Mouse (Mus musculus): ENCODE results near the gene Cacnb1. TPM values are rescaled to one million over a fixed set of nuclear protein-coding genes. Genes with fewer than 3 reads are reported as not detected.

The Cacnb1 gene
- polyA plus RNA-seq, 1 experiment from 2014 or later, result 3.5 TPM

- Histone ChIP-seq H3K9ac (replicated peaks; ENCODE audit: low read depth) (no peak overlapping the region), H3K9me3 (ENCODE audit: low read length) (no peaks in the 10 kb centered on the region), H3K4me3 (ENCODE audit: low read depth, low read length) (no peak overlapping the region), H3K36me3 (ENCODE audit: insufficient read depth, low read length) (no peaks in the 10 kb centered on the region), H3K4me1 (ENCODE audit: insufficient read depth, low read depth, low read length) (no peaks in the 10 kb centered on the region), H3K27ac (ENCODE audit: low read length) (no peak overlapping the region), H3K27me3 (replicated peaks; ENCODE audit: insufficient read depth, low read length) (no peaks in the 10 kb centered on the region), H3K4me2 (replicated peaks; ENCODE audit: low read depth, low read length) (no peak overlapping the region)
- DNase-seq (ENCODE audit: low spot score) (no peak), ATAC-seq (peak; percentile 30; the same call in 1 of the 2 replicates)
- no peak for TF ChIP-seq EP300 (IDR thresholded peaks at IDR 0.05)
- peak; percentile 69 for TF ChIP-seq CTCF (IDR thresholded peaks at IDR 0.05)
- WGBS, result 84% methylated on average over 1 of the region's 1 CpGs
Observed at GRCm38 (mm10) chr11:97960907-97961306, 61.9 kb downstream of the Cacnb1 start.

DNA sequence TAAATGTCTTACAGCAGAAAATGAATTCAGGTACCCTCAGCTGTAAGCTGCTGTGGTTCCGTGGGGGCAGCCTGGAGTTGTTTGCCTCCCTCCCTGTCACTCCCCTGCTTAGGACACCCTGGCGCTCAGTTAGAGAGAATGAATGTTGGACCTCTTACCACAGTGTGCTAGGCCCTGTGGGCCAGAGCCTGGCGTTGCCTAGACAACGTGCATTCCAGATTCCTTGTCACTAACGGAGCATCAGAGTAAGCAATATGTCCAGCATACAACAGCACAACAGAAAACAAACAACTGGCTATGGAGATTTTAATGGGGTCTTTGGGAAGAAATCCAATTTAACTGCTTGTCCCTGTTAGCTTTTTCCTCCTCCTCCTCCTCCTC, 63.5 kb downstream of the Cacnb1 start:
- ATAC-seq (no peak), DNase-seq (ENCODE audit: low spot score) (no peak)
- Histone ChIP-seq H3K27ac (ENCODE audit: low read length) (no peak overlapping the region), H3K36me3 (ENCODE audit: insufficient read depth, low read length) (no peaks in the 10 kb centered on the region), H3K4me2 (replicated peaks; ENCODE audit: low read depth, low read length) (no peak overlapping the region), H3K4me1 (ENCODE audit: insufficient read depth, low read depth, low read length) (no peaks in the 10 kb centered on the region), H3K4me3 (ENCODE audit: low read depth, low read length) (no peak overlapping the region), H3K27me3 (replicated peaks; ENCODE audit: insufficient read depth, low read length) (no peaks in the 10 kb centered on the region), H3K9me3 (ENCODE audit: low read length) (no peaks in the 10 kb centered on the region), H3K9ac (replicated peaks; ENCODE audit: low read depth) (no peak overlapping the region)
- WGBS, result 48% methylated on average over 5 of the region's 5 CpGs
- TF ChIP-seq CTCF (IDR thresholded peaks at IDR 0.05) (no peak), EP300 (IDR thresholded peaks at IDR 0.05) (no peak)

- TF ChIP-seq CTCF (IDR thresholded peaks at IDR 0.05), result no peak
- TF ChIP-seq EP300 (IDR thresholded peaks at IDR 0.05), result no peak
- Histone ChIP-seq H3K36me3 (ENCODE audit: insufficient read depth, low read length) (no peaks in the 10 kb centered on the region), H3K27me3 (replicated peaks; ENCODE audit: insufficient read depth, low read length) (no peaks in the 10 kb centered on the region), H3K9me3 (ENCODE audit: low read length) (no peaks in the 10 kb centered on the region), H3K4me3 (ENCODE audit: low read depth, low read length) (no peak overlapping the region), H3K27ac (ENCODE audit: low read length) (no peak overlapping the region), H3K4me2 (replicated peaks; ENCODE audit: low read depth, low read length) (no peak overlapping the region), H3K9ac (replicated peaks; ENCODE audit: low read depth) (no peak overlapping the region), H3K4me1 (ENCODE audit: insufficient read depth, low read depth, low read length) (no peaks in the 10 kb centered on the region)
- no peak for ATAC-seq
- DNase-seq (ENCODE audit: low spot score), result no peak
- WGBS, result 69% methylated on average over 7 of the region's 7 CpGs
Observed at GRCm38 (mm10) chr11:97958641-97959299, 64.1 kb downstream of the Cacnb1 start.

GRCm38 (mm10) chr11:97956905-97957560, 65.8 kb downstream of the Cacnb1 start:
- Histone ChIP-seq H3K4me2 (replicated peaks; ENCODE audit: low read depth, low read length) (no peak overlapping the region), H3K4me3 (ENCODE audit: low read depth, low read length) (no peak overlapping the region), H3K9ac (replicated peaks; ENCODE audit: low read depth) (no peak overlapping the region), H3K27me3 (replicated peaks; ENCODE audit: insufficient read depth, low read length) (no peaks in the 10 kb centered on the region), H3K4me1 (ENCODE audit: insufficient read depth, low read depth, low read length) (no peaks in the 10 kb centered on the region), H3K9me3 (ENCODE audit: low read length) (no peaks in the 10 kb centered on the region), H3K27ac (ENCODE audit: low read length) (no peak overlapping the region), H3K36me3 (ENCODE audit: insufficient read depth, low read length) (no peaks in the 10 kb centered on the region)
- DNase-seq (ENCODE audit: low spot score) (no peak), ATAC-seq (no peak)
- TF ChIP-seq EP300 (IDR thresholded peaks at IDR 0.05) (no peak), CTCF (IDR thresholded peaks at IDR 0.05) (no peak)
- WGBS, result 53% methylated on average over 6 of the region's 6 CpGs

- Histone ChIP-seq H3K4me3 (ENCODE audit: low read depth, low read length) (no peak overlapping the region), H3K36me3 (ENCODE audit: insufficient read depth, low read length) (no peaks in the 10 kb centered on the region), H3K27ac (ENCODE audit: low read length) (no peak overlapping the region), H3K4me2 (replicated peaks; ENCODE audit: low read depth, low read length) (no peak overlapping the region), H3K4me1 (ENCODE audit: insufficient read depth, low read depth, low read length) (no peaks in the 10 kb centered on the region), H3K27me3 (replicated peaks; ENCODE audit: insufficient read depth, low read length) (no peaks in the 10 kb centered on the region), H3K9ac (replicated peaks; ENCODE audit: low read depth) (no peak overlapping the region), H3K9me3 (ENCODE audit: low read length) (no peaks in the 10 kb centered on the region)
- TF ChIP-seq EP300 (IDR thresholded peaks at IDR 0.05) (no peak), CTCF (IDR thresholded peaks at IDR 0.05) (no peak)
- WGBS, result 59% methylated on average over 4 of the region's 4 CpGs
- DNase-seq (ENCODE audit: low spot score), result no peak
- no peak for ATAC-seq
Observed at GRCm38 (mm10) chr11:97955915-97956314, 66.9 kb downstream of the Cacnb1 start.

- H3K9me3 ChIP-seq (ENCODE audit: low read length), result no peaks in the 10 kb centered on the region
- H3K27ac ChIP-seq (ENCODE audit: low read length), result no peak overlapping the region
- H3K9ac ChIP-seq (replicated peaks; ENCODE audit: low read depth), result no peak overlapping the region
- H3K4me1 ChIP-seq (ENCODE audit: insufficient read depth, low read depth, low read length), result no peaks in the 10 kb centered on the region
- TF ChIP-seq EP300 (IDR thresholded peaks at IDR 0.05), result no peak
- no peak for TF ChIP-seq CTCF (IDR thresholded peaks at IDR 0.05)
- H3K36me3 ChIP-seq (ENCODE audit: insufficient read depth, low read length), result no peaks in the 10 kb centered on the region
- H3K27me3 ChIP-seq (replicated peaks; ENCODE audit: insufficient read depth, low read length), result no peaks in the 10 kb centered on the region
- WGBS, result 77% methylated on average over 9 of the region's 9 CpGs
- H3K4me2 ChIP-seq (replicated peaks; ENCODE audit: low read depth, low read length), result no peak overlapping the region
- no peak overlapping the region for H3K4me3 ChIP-seq (ENCODE audit: low read depth, low read length)
- no peak for ATAC-seq
- DNase-seq (ENCODE audit: low spot score), result no peak
Observed at GRCm38 (mm10) chr11:97955146-97955902, 67.5 kb downstream of the Cacnb1 start.
